7 mouse cellular contexts compared by ENCODE assay signal in the genomic region with DNA sequence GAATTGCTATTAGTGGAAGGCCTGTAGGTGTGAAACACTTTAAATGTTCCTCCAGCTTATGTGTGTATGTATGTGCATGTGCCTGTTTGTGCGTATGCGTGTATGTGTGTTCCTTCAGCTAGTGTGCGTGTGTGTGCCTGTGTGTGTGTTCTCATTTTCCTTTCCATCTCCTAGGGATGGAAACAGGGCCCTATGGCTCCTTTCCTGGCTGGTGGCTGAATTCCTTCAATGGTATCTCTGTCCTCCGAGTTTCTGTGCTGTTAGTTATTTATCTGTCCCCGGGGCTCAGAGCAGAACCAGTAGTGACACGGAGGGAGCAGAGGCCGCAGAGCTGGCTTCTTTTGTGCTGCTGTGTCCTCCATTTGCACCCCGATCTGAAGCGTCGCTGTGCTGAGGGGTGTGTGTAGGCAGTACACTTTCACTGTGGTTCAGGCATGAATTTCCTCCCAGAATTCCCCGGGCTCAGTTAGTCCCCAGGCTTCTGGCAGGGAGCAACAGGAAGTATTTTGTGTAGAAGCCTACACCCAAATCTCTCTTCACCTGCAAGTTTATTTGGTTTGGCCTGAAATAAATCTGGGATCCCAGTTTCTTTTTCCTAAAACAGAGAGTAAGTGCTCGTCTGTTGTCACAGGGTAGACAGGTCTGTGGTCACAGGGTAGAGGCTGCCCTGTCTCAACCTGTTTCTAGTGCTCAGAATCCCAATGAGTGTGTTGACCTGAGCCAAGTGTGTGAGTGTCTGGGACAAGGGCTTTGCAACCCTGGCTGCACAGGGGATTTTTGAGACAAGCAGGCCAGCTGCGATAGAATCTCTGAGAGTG. TPM values are rescaled to one million over a fixed set of nuclear protein-coding genes. Genes with fewer than 3 reads are reported as not detected.
DNase-seq lines count a peak whose midpoint lies in the region; ATAC-seq and TF ChIP-seq lines count a peak whose summit lies in the region.

No protein-coding gene starts in this region.

- H3K4me1 ChIP-seq in ES-E14 (ENCODE audit: control insufficient read depth in 2 of 2, insufficient read depth in 2 of 2, low read length in 2 of 2, poor library complexity in 1 of 2): peaks cover 0 to 3% of the 10 kb centered on the region in 2 experiments; a peak in 1 of 4 replicates
- peaks cover 59% of the 10 kb centered on the region for H3K4me1 ChIP-seq in embryonic facial prominence, embryonic 10.5 days
- peaks cover 64% of the 10 kb centered on the region for H3K4me1 ChIP-seq in hindbrain, embryonic 10.5 days (replicated peaks)
- peaks cover 41% of the 10 kb centered on the region for H3K4me1 ChIP-seq in limb, embryonic 14.5 days (ENCODE audit: control insufficient read depth, insufficient read depth, low read length)
- H3K4me1 ChIP-seq in stomach, embryonic 16.5 days (ENCODE audit: control insufficient read depth, insufficient read depth, low read length): peaks cover 29% of the 10 kb centered on the region

- no peak overlapping the region for H3K4me2 ChIP-seq in limb, embryonic 14.5 days (replicated peaks; ENCODE audit: low read depth, low read length, severe bottlenecking)
- no peak overlapping the region; the same call in 1 of the 2 replicates for H3K4me2 ChIP-seq in stomach, embryonic 16.5 days (ENCODE audit: low read depth, low read length)

- no peaks in the 10 kb centered on the region for H3K9me3 ChIP-seq in ES-E14 (ENCODE audit: control insufficient read depth, insufficient read depth, low read depth, low read length)
- H3K9me3 ChIP-seq in embryonic facial prominence, embryonic 10.5 days: no peaks in the 10 kb centered on the region
- H3K9me3 ChIP-seq in hindbrain, embryonic 10.5 days: no peaks in the 10 kb centered on the region
- H3K9me3 ChIP-seq in limb, embryonic 14.5 days (ENCODE audit: control insufficient read depth, low read length): no peaks in the 10 kb centered on the region
- no peaks in the 10 kb centered on the region for H3K9me3 ChIP-seq in stomach, embryonic 16.5 days (replicated peaks; ENCODE audit: control insufficient read depth, low read length)

- peak overlapping the region; percentile 17; the same call in 1 of the 2 replicates for H3K9ac ChIP-seq in ES-E14 (ENCODE audit: insufficient read depth, low read depth, low read length, poor library complexity, severe bottlenecking)
- peak overlapping the region; percentile 25; the same call in 1 of the 2 replicates for H3K9ac ChIP-seq in limb, embryonic 14.5 days (ENCODE audit: low read depth, low read length, severe bottlenecking)
- H3K9ac ChIP-seq in stomach, embryonic 16.5 days (ENCODE audit: low read length): peak overlapping the region; percentile 43; the same call in 1 of the 2 replicates

- no peak for DNase-seq in ES-E14 (ENCODE audit: low read depth, low spot score)
- no peak for DNase-seq in embryonic facial prominence, embryonic 10.5 days (ENCODE audit: low spot score)
- no peak for DNase-seq in hindbrain, embryonic 10.5 days (ENCODE audit: low spot score)
- DNase-seq in limb, embryonic 14.5 days (ENCODE audit: low spot score): no peak
- no peak for DNase-seq in cerebellum, adult 11 months
- no peak for DNase-seq in cerebellum, postnatal 14 days

- H3K27ac ChIP-seq in ES-E14 (ENCODE audit: insufficient read depth, low read depth, low read length, poor library complexity, severe bottlenecking): no peak overlapping the region
- H3K27ac ChIP-seq in embryonic facial prominence, embryonic 10.5 days (replicated peaks): peak overlapping the region; percentile 51; the same call in 1 of the 2 replicates
- peak overlapping the region; percentile 83 for H3K27ac ChIP-seq in hindbrain, embryonic 10.5 days
- peak overlapping the region; percentile 30 for H3K27ac ChIP-seq in limb, embryonic 14.5 days (replicated peaks; ENCODE audit: low read depth, low read length)
- peak overlapping the region; percentile 87 for H3K27ac ChIP-seq in stomach, embryonic 16.5 days (ENCODE audit: low read length)

- ATAC-seq in limb, embryonic 14.5 days (ENCODE audit: low FRiP score, low read depth): no peak
- 0 out of 2 replicates have a peak, but pooled peaks have one; percentile 33 for ATAC-seq in stomach, embryonic 16.5 days (ENCODE audit: insufficient read depth, low FRiP score)

- no peaks in the 10 kb centered on the region for H3K36me3 ChIP-seq in ES-E14 (ENCODE audit: control insufficient read depth, insufficient read depth, low read length, poor library complexity, severe bottlenecking)
- peaks cover 26% of the 10 kb centered on the region for H3K36me3 ChIP-seq in embryonic facial prominence, embryonic 10.5 days (replicated peaks)
- H3K36me3 ChIP-seq in hindbrain, embryonic 10.5 days: peaks cover 30% of the 10 kb centered on the region
- peaks cover 9% of the 10 kb centered on the region for H3K36me3 ChIP-seq in limb, embryonic 14.5 days (ENCODE audit: control insufficient read depth, insufficient read depth, low read length)
- no peaks in the 10 kb centered on the region for H3K36me3 ChIP-seq in stomach, embryonic 16.5 days (ENCODE audit: control insufficient read depth, insufficient read depth, low read length)

- no peak for TF ChIP-seq POLR2A in limb, embryonic 14.5 days (IDR thresholded peaks at IDR 0.05; ENCODE audit: borderline replicate concordance, extremely low read depth, insufficient read depth, insufficient read length)

- no peaks in the 10 kb centered on the region for H3K27me3 ChIP-seq in embryonic facial prominence, embryonic 10.5 days (replicated peaks; ENCODE audit: low read depth, poor library complexity, severe bottlenecking)
- no peaks in the 10 kb centered on the region for H3K27me3 ChIP-seq in hindbrain, embryonic 10.5 days (ENCODE audit: insufficient read depth, poor library complexity, severe bottlenecking)
- H3K27me3 ChIP-seq in limb, embryonic 14.5 days (ENCODE audit: control insufficient read depth, insufficient read depth, low read length): no peaks in the 10 kb centered on the region
- no peaks in the 10 kb centered on the region for H3K27me3 ChIP-seq in stomach, embryonic 16.5 days (ENCODE audit: control insufficient read depth, insufficient read depth, low read length)

- in situ Hi-C loops in ES-E14 (cut with MboI; ENCODE audit: low sequenced_read_pairs in 2 of 2, unreplicated experiment in 2 of 2): no loop called here

- WGBS in embryonic facial prominence, embryonic 10.5 days: 63% methylated on average over 13 of the region's 13 CpGs
- WGBS in hindbrain, embryonic 10.5 days: 68% methylated on average over 13 of the region's 13 CpGs
- WGBS in limb, embryonic 14.5 days: 62% methylated on average over 13 of the region's 13 CpGs
- 44% methylated on average over 13 of the region's 13 CpGs for WGBS in stomach, embryonic 16.5 days

- H3K4me3 ChIP-seq in ES-E14 (ENCODE audit: insufficient read depth in 1 of 2, low read depth in 1 of 2, low read length in 2 of 2, poor library complexity in 1 of 2, severe bottlenecking in 1 of 2): no peak overlapping the region
- H3K4me3 ChIP-seq in embryonic facial prominence, embryonic 10.5 days: no peak overlapping the region
- H3K4me3 ChIP-seq in hindbrain, embryonic 10.5 days: no peak overlapping the region
- no peak overlapping the region for H3K4me3 ChIP-seq in limb, embryonic 14.5 days (replicated peaks; ENCODE audit: low read length)
- no peak overlapping the region for H3K4me3 ChIP-seq in stomach, embryonic 16.5 days (replicated peaks; ENCODE audit: low read length)

TF ChIP-seq in ES-E14, 5 proteins besides CTCF, POLR2A, EP300 and RAD21:
- TF ChIP-seq HCFC1 (IDR thresholded peaks at IDR 0.05; ENCODE audit: borderline replicate concordance, insufficient read depth, low read length) (no peak), MAFK (IDR thresholded peaks at IDR 0.05; ENCODE audit: insufficient read depth, low read depth, low read length) (no peak), ZNF384 (IDR thresholded peaks at IDR 0.05; ENCODE audit: low read depth, low read length) (no peak), CHD2 (IDR thresholded peaks at IDR 0.05; ENCODE audit: low read depth, low read length) (no peak), ZC3H11A (IDR thresholded peaks at IDR 0.05; ENCODE audit: borderline replicate concordance, low read depth, low read length) (no peak)

RNA-seq across cellular contexts. Expression of a gene that starts 15.7 kb away (rescaled TPM):
- total RNA-seq in ES-E14 (2012; rRNA removed): 9.0 and 13.7 TPM in 2 replicates
- polyA plus RNA-seq in embryonic facial prominence, embryonic 10.5 days (2016; fragmentation: Nextera tagmentation; extraction: Ambion mirVana): 26.6 and 26.8 TPM in 2 replicates
- polyA plus RNA-seq in hindbrain, embryonic 10.5 days (2016; fragmentation: Nextera tagmentation; extraction: Ambion mirVana): 38.6 and 56.5 TPM in 2 replicates
- 20.4 and 25.6 TPM in 2 replicates for polyA plus RNA-seq in limb, embryonic 14.5 days (2012; rRNA removed)
- 19.5 and 21.6 TPM in 2 replicates for polyA plus RNA-seq in limb, embryonic 14.5 days (2014; fragmentation: Nextera tagmentation; extraction: Ambion mirVana)
- 19.2 and 20.4 TPM in 2 replicates for polyA plus RNA-seq in stomach, embryonic 16.5 days (2015; fragmentation: Nextera tagmentation; extraction: Ambion mirVana)
